Mouse (Mus musculus): ENCODE results near the gene Pdcd1lg2. TPM values are rescaled to one million over a fixed set of nuclear protein-coding genes. Genes with fewer than 3 reads are reported as not detected.

Pdcd1lg2 gene
- 0.12 TPM in 1 of 2 replicates, not detected in the other for polyA plus RNA-seq (2014; fragmentation: Nextera tagmentation; extraction: Ambion mirVana)

DNA sequence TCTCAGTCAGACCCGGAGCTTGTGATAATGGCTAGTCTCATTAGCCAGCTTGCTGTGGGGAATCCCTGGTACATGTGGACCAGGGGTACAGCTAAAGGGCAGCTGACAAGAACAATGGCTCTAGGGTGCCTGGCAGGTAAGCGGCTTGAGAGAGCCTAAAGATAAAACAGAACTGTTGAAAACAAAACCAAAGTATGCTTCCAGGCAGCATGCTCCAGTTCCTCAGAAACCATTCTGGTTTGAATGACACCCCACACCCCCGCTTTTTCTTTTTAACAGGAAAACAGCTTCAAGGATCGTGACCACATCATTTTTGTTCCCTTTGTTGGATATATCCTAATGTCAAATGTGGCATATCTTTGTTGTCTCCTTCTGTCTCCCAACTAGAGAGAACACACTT, at the start of gene Pdcd1lg2:
Gene Pdcd1lg2 (plus strand): TSS at position 301 of the 400 bp plus-strand sequence.
- Histone ChIP-seq H3K4me2 (ENCODE audit: low read length) (no peak within 1 kb of the TSS), H3K27ac (replicated peaks; ENCODE audit: low read depth, low read length) (no peak within 1 kb of the TSS), H3K4me1 (ENCODE audit: control insufficient read depth, insufficient read depth, low read length) (no peaks in the 10 kb centered on the region), H3K27me3 (ENCODE audit: control insufficient read depth, insufficient read depth, low read length) (no peaks in the 10 kb centered on the region), H3K36me3 (ENCODE audit: control insufficient read depth, insufficient read depth, low read length) (no peaks in the 10 kb centered on the region), H3K4me3 (replicated peaks; ENCODE audit: low read depth, low read length) (no peak within 1 kb of the TSS), H3K9ac (replicated peaks; ENCODE audit: low read length) (no peak within 1 kb of the TSS), H3K9me3 (ENCODE audit: control insufficient read depth, low read length) (no peaks in the 10 kb centered on the region)
- DNase-seq (no peak), ATAC-seq (ENCODE audit: low FRiP score, low TSS enrichment) (no peak)
- 85% methylated on average over 4 of the region's 4 CpGs for WGBS

- H3K27me3 ChIP-seq (ENCODE audit: control insufficient read depth, insufficient read depth, low read length): no peaks in the 10 kb centered on the region
Measured at GRCm38 (mm10) chr19:29361468-29362130, 49.1 kb upstream of the Pdcd1lg2 start.

GRCm38 (mm10) chr19:29362173-29362930, 48.4 kb upstream of the Pdcd1lg2 start:
- Histone ChIP-seq H3K27ac (replicated peaks; ENCODE audit: low read depth, low read length) (peak overlapping the region; percentile 49; the same call in 1 of the 2 replicates), H3K4me1 (ENCODE audit: control insufficient read depth, insufficient read depth, low read length) (peaks cover 21% of the 10 kb centered on the region), H3K36me3 (ENCODE audit: control insufficient read depth, insufficient read depth, low read length) (peaks cover 15% of the 10 kb centered on the region; the same call in 1 of the 2 replicates), H3K4me2 (ENCODE audit: low read length) (peak overlapping the region; percentile 75), H3K9ac (replicated peaks; ENCODE audit: low read length) (peak overlapping the region; percentile 74), H3K27me3 (ENCODE audit: control insufficient read depth, insufficient read depth, low read length) (no peaks in the 10 kb centered on the region), H3K4me3 (replicated peaks; ENCODE audit: low read depth, low read length) (peak overlapping the region; percentile 66), H3K9me3 (ENCODE audit: control insufficient read depth, low read length) (no peaks in the 10 kb centered on the region)
- WGBS: 45% methylated on average over 13 of the region's 13 CpGs
- DNase-seq: no peak
- ATAC-seq (ENCODE audit: low FRiP score, low TSS enrichment): 0 out of 2 replicates have a peak, but pooled peaks have one; percentile 24

More at GRCm38 (mm10) chr19:29361468-29362130, 49.1 kb upstream of the Pdcd1lg2 start:
- Histone ChIP-seq H3K4me3 (replicated peaks; ENCODE audit: low read depth, low read length) (peak overlapping the region; percentile 66), H3K4me2 (ENCODE audit: low read length) (peak overlapping the region; percentile 75), H3K9me3 (ENCODE audit: control insufficient read depth, low read length) (no peaks in the 10 kb centered on the region), H3K27ac (replicated peaks; ENCODE audit: low read depth, low read length) (peak overlapping the region; percentile 75), H3K4me1 (ENCODE audit: control insufficient read depth, insufficient read depth, low read length) (peaks cover 17% of the 10 kb centered on the region), H3K9ac (replicated peaks; ENCODE audit: low read length) (peak overlapping the region; percentile 74), H3K36me3 (ENCODE audit: control insufficient read depth, insufficient read depth, low read length) (peaks cover 20% of the 10 kb centered on the region)
- 2% methylated on average over 33 of the region's 33 CpGs for WGBS
- DNase-seq: peak; percentile 96
- ATAC-seq (ENCODE audit: low FRiP score, low TSS enrichment): peak; percentile 100

DNA sequence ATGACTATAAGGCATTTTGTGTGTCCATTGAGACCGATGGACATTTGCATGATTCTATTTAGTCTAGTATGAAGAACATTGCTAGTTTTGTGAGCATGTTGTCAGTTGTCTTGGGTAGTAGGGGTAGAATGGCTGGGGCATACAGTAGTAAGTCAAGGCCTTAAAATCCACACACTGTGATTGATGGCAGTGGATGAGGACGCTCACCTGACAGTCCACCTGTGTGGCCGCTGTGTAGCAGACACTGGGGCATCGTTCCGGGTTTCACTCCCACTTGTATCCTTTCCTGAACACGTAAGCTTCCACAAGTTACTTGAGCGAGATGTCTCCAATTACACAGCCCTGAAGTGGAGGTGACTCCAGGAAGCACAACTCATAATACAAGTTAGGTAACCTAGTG, 47.2 kb upstream of the Pdcd1lg2 start:
- no peaks in the 10 kb centered on the region for H3K27me3 ChIP-seq (ENCODE audit: control insufficient read depth, insufficient read depth, low read length)
- no peaks in the 10 kb centered on the region for H3K9me3 ChIP-seq (ENCODE audit: control insufficient read depth, low read length)
- DNase-seq (no peak), ATAC-seq (ENCODE audit: low FRiP score, low TSS enrichment) (no peak)
- peaks cover 8% of the 10 kb centered on the region; the same call in 1 of the 2 replicates for H3K36me3 ChIP-seq (ENCODE audit: control insufficient read depth, insufficient read depth, low read length)
- H3K9ac ChIP-seq (replicated peaks; ENCODE audit: low read length): no peak overlapping the region
- H3K4me3 ChIP-seq (replicated peaks; ENCODE audit: low read depth, low read length): no peak overlapping the region
- no peak overlapping the region for H3K27ac ChIP-seq (replicated peaks; ENCODE audit: low read depth, low read length)
- 90% methylated on average over 7 of the region's 7 CpGs for WGBS
- no peak overlapping the region for H3K4me2 ChIP-seq (ENCODE audit: low read length)
- H3K4me1 ChIP-seq (ENCODE audit: control insufficient read depth, insufficient read depth, low read length): peaks cover 22% of the 10 kb centered on the region

DNA sequence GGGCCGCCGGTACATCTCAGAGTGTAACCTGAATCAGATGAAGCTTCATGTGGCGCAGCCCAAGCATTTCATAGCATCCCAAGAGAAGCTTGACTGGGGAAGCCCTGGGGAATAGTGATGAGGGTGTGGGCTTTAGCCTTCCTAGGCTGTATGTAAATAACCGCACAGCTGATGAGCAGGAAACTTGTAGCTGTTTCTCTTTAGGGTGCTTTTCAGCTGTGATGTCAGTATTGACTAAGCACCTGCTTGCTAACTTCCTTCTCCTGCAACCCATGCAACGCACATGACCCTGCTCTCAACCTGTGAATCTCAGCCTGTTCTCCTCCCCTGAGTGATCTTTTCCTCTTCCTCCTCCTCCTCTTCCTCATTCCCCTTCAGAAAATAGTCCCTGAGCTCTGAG, 46.6 kb upstream of the Pdcd1lg2 start:
- no peaks in the 10 kb centered on the region for H3K9me3 ChIP-seq (ENCODE audit: control insufficient read depth, low read length)
- peaks cover 22% of the 10 kb centered on the region for H3K4me1 ChIP-seq (ENCODE audit: control insufficient read depth, insufficient read depth, low read length)
- peaks cover 2% of the 10 kb centered on the region; the same call in 1 of the 2 replicates for H3K36me3 ChIP-seq (ENCODE audit: control insufficient read depth, insufficient read depth, low read length)
- WGBS: 75% methylated on average over 5 of the region's 5 CpGs
- DNase-seq: no peak
- H3K9ac ChIP-seq (replicated peaks; ENCODE audit: low read length): no peak overlapping the region
- no peak overlapping the region for H3K27ac ChIP-seq (replicated peaks; ENCODE audit: low read depth, low read length)
- H3K4me3 ChIP-seq (replicated peaks; ENCODE audit: low read depth, low read length): no peak overlapping the region
- H3K27me3 ChIP-seq (ENCODE audit: control insufficient read depth, insufficient read depth, low read length): no peaks in the 10 kb centered on the region
- no peak for ATAC-seq (ENCODE audit: low FRiP score, low TSS enrichment)
- no peak overlapping the region for H3K4me2 ChIP-seq (ENCODE audit: low read length)

GRCm38 (mm10) chr19:29365105-29365504, 45.6 kb upstream of the Pdcd1lg2 start:
- H3K9me3 ChIP-seq (ENCODE audit: control insufficient read depth, low read length): no peaks in the 10 kb centered on the region
- H3K4me1 ChIP-seq (ENCODE audit: control insufficient read depth, insufficient read depth, low read length): peaks cover 22% of the 10 kb centered on the region
- ATAC-seq (ENCODE audit: low FRiP score, low TSS enrichment): no peak
- H3K9ac ChIP-seq (replicated peaks; ENCODE audit: low read length): no peak overlapping the region
- H3K36me3 ChIP-seq (ENCODE audit: control insufficient read depth, insufficient read depth, low read length): no peaks in the 10 kb centered on the region
- no peak overlapping the region for H3K27ac ChIP-seq (replicated peaks; ENCODE audit: low read depth, low read length)
- WGBS: 22% methylated on average over 3 of the region's 3 CpGs
- H3K4me3 ChIP-seq (replicated peaks; ENCODE audit: low read depth, low read length): no peak overlapping the region
- no peak overlapping the region for H3K4me2 ChIP-seq (ENCODE audit: low read length)
- DNase-seq: no peak
- no peaks in the 10 kb centered on the region for H3K27me3 ChIP-seq (ENCODE audit: control insufficient read depth, insufficient read depth, low read length)

- Histone ChIP-seq H3K9me3 (ENCODE audit: control insufficient read depth, low read length) (no peaks in the 10 kb centered on the region), H3K4me2 (ENCODE audit: low read length) (peak overlapping the region; percentile 76), H3K9ac (replicated peaks; ENCODE audit: low read length) (no peak overlapping the region; the same call in 1 of the 2 replicates), H3K4me3 (replicated peaks; ENCODE audit: low read depth, low read length) (peak overlapping the region; percentile 39), H3K36me3 (ENCODE audit: control insufficient read depth, insufficient read depth, low read length) (no peaks in the 10 kb centered on the region), H3K27me3 (ENCODE audit: control insufficient read depth, insufficient read depth, low read length) (no peaks in the 10 kb centered on the region), H3K27ac (replicated peaks; ENCODE audit: low read depth, low read length) (no peak overlapping the region), H3K4me1 (ENCODE audit: control insufficient read depth, insufficient read depth, low read length) (peaks cover 12% of the 10 kb centered on the region)
- no peak for DNase-seq
- WGBS: 61% methylated on average over 20 of the region's 20 CpGs
- ATAC-seq (ENCODE audit: low FRiP score, low TSS enrichment): no peak
Measured at GRCm38 (mm10) chr19:29366226-29366968, 44.3 kb upstream of the Pdcd1lg2 start.

DNA sequence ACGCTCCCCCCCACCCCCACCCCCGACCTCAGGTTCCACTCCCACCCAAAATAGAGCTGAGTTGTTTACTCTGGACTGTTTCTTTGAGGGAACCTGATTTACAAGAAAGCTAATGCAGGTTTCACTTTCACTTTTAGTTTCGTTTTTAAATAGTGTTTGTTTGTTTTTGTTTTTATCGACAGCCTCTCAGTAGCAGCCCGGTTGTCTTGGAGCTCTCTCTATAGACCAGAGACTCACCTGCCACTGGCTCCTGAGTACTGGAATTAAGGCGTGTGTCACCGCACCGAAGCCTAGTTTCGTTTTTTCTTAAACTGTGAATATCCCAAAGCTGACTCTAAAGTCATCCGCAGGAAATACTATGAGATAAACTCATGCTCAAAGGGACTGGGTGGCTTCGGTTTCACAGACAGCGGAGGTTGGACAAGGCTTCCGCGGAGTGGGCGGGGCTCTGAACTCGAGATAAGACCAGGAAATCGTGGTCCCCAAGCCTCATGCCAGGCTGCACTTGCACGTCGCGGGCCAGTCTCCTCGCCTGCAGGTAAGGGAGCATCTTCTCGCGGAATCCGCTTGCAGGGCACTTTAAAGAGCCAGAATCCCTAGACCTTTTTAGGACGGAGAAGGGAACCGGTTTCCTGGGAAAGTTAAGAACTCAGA, 43.6 kb upstream of the Pdcd1lg2 start, which contains the start of the genes Plgrkt and Cd274:
Gene Plgrkt (minus strand): TSS at position 422 of the 654 bp plus-strand sequence.
Gene Cd274 (plus strand): TSS at position 487 of the 654 bp plus-strand sequence.
- no peak within 1 kb of the TSS for H3K27ac ChIP-seq (replicated peaks; ENCODE audit: low read depth, low read length)
- H3K36me3 ChIP-seq (ENCODE audit: control insufficient read depth, insufficient read depth, low read length): no peaks in the 10 kb centered on the region
- H3K9me3 ChIP-seq (ENCODE audit: control insufficient read depth, low read length): no peaks in the 10 kb centered on the region
- no peaks in the 10 kb centered on the region for H3K27me3 ChIP-seq (ENCODE audit: control insufficient read depth, insufficient read depth, low read length)
- H3K4me1 ChIP-seq (ENCODE audit: control insufficient read depth, insufficient read depth, low read length): peaks cover 11% of the 10 kb centered on the region
- peak within 1 kb of the TSS; percentile 37; the same call in 1 of the 2 replicates for H3K9ac ChIP-seq (replicated peaks; ENCODE audit: low read length)
- H3K4me2 ChIP-seq (ENCODE audit: low read length): peak within 1 kb of the TSS; percentile 76
- peak within 1 kb of the TSS; percentile 39 for H3K4me3 ChIP-seq (replicated peaks; ENCODE audit: low read depth, low read length)
- peak; percentile 69 for DNase-seq
- ATAC-seq (ENCODE audit: low FRiP score, low TSS enrichment): no peak
- 6% methylated on average over 26 of the region's 26 CpGs for WGBS
